Mouse (Mus musculus) stomach, embryonic 14.5 days (tissue): Measurements from ENCODE around the gene Fhod1. TPM values are rescaled to one million over a fixed set of nuclear protein-coding genes. Genes with fewer than 3 reads are reported as not detected.
"Not testable (repeated sequence)": the region's sequence is repeated elsewhere in the genome, so short reads cannot be mapped to it uniquely, and the experiment has no call there.

ENCODE experiments used
- ATAC-seq: fragments of 200-750 bp; cut with Nextera tagmentation; 2 replicates; pipeline ENCODE4 v1.8.0; 2017; ENCODE audit warnings: low read depth, moderate TSS enrichment; ENCODE audit not compliant: insufficient number of reproducible peaks, insufficient read depth, low FRiP score
- H3K27ac ChIP-seq: fragments of 300-500 bp; sonication (generic); 2 replicates; pipeline ENCODE4 v1.5.1; 2014; ENCODE audit warnings: mild to moderate bottlenecking, low read length, moderate library complexity, mixed read lengths
- H3K27me3 ChIP-seq: fragments of 300-500 bp; sonication (generic); 2 replicates; pipeline ENCODE4 v1.6.1; 2014; ENCODE audit warnings: low read length, control low read depth, mixed read lengths; ENCODE audit not compliant: control insufficient read depth, insufficient read depth
- H3K36me3 ChIP-seq: fragments of 300-500 bp; sonication (generic); 2 replicates; pipeline ENCODE4 v1.6.1; 2014; ENCODE audit warnings: mild to moderate bottlenecking, control low read depth, low read length, moderate library complexity, mixed read lengths; ENCODE audit not compliant: control insufficient read depth, insufficient read depth
- H3K4me1 ChIP-seq: fragments of 300-500 bp; sonication (generic); 2 replicates; pipeline ENCODE4 v1.6.1; 2014; ENCODE audit warnings: low read length, control low read depth, mixed read lengths; ENCODE audit not compliant: control insufficient read depth, insufficient read depth
- H3K4me2 ChIP-seq: fragments of 300-500 bp; sonication (generic); replicated peaks from 2 replicates; pipeline ENCODE4 v1.6.1; 2014; ENCODE audit warnings: low read depth, low read length, control low read depth
- H3K4me3 ChIP-seq: fragments of 300-500 bp; sonication (generic); 2 replicates; pipeline ENCODE4 v1.5.1; 2014; ENCODE audit warnings: low read depth, low read length, control low read depth
- H3K9ac ChIP-seq: fragments of 300-500 bp; sonication (generic); replicated peaks from 2 replicates; pipeline ENCODE4 v1.6.1; 2014; ENCODE audit warnings: low read depth, mild to moderate bottlenecking, control low read depth, low read length, moderate library complexity, mixed read lengths
- H3K9me3 ChIP-seq: fragments of 300-500 bp; sonication (generic); 2 replicates; pipeline ENCODE4 v1.6.1; 2016; ENCODE audit warnings: low read depth, low read length, control low read depth; ENCODE audit not compliant: control insufficient read depth
- WGBS: fragments of 180-500 bp; shearing (Covaris S2); extraction: QIAGEN DNeasy Blood & Tissue Kit; methylation state at CpG from one replicate; pipeline ENCODE4 v1.1.7; 2014; 5-methylcytosine and 5-hydroxymethylcytosine counted together
- polyA plus RNA-seq: library from polyadenylated mRNA; unstranded; fragments of >200 nt; fragmentation: Nextera tagmentation; extraction: Ambion mirVana; gene quantifications from 2 replicates; pipeline ENCODE4 v1.2.1, GENCODE M21; 2014

Gene Fhod1
- polyA plus RNA-seq, 1 experiment from 2014 or later = 3.5 TPM

- H3K9me3 ChIP-seq = no peaks in the 10 kb centered on the region
- WGBS = 55% methylated on average over 18 of the region's 18 CpGs
- H3K4me2 ChIP-seq = peak overlapping the region; percentile 94
- H3K27me3 ChIP-seq = no peaks in the 10 kb centered on the region
- no peak for ATAC-seq
- peak overlapping the region; percentile 69 for H3K4me3 ChIP-seq
- peaks cover 16% of the 10 kb centered on the region for H3K4me1 ChIP-seq
- H3K27ac ChIP-seq = no peak overlapping the region; the same call in 1 of the 2 replicates
- peak overlapping the region; percentile 72 for H3K9ac ChIP-seq
- H3K36me3 ChIP-seq = peaks cover 37% of the 10 kb centered on the region
Measured at GRCm38 (mm10) chr8:105298351-105299252, 49.2 kb downstream of the Fhod1 start.

DNA sequence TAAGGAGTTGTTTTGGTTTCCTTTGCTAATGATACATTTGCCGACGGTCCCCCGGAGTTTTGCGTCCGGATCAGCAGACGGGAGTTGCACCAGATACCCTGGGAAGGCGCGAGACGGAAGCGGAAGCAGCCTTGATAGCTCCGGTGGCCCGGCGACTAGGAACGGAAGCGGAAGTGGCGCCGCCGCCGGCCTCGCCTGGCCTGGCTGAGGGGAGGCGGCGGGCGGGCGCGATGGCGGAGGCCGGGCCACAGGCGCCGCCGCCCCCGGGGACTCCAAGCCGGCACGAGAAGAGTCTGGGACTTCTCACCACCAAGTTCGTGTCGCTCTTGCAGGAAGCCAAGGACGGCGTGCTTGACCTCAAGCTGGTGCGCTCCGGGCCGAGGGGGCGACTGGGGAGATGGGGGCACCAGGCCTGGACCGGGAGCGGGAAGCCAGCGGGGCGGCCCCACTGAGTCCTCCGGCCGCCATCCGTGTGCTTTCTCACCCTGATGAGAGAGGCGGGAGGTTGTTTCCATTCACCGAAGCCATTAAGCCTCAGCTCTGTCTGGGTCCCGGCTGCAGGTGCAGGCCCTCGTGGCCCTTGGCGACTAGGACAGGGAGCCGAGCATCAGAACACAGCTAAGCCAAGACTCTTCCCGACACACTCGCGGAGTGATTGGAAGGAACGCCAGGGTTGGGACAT is 50.1 kb downstream of the Fhod1 start, which contains the start of gene E2f4:
E2f4 (plus strand) TSS at position 153 of the 682 bp plus-strand sequence.
- Histone ChIP-seq H3K4me3 (peak within 1 kb of the TSS; percentile 69), H3K9ac (peak within 1 kb of the TSS; percentile 72), H3K4me1 (peaks cover 16% of the 10 kb centered on the region), H3K27me3 (no peaks in the 10 kb centered on the region), H3K4me2 (peak within 1 kb of the TSS; percentile 94), H3K9me3 (no peaks in the 10 kb centered on the region), H3K36me3 (peaks cover 28% of the 10 kb centered on the region), H3K27ac (peak within 1 kb of the TSS; percentile 59; the same call in 1 of the 2 replicates)
- under 1% methylated on average over 58 of the region's 58 CpGs for WGBS
- peak; percentile 87 for ATAC-seq

DNA sequence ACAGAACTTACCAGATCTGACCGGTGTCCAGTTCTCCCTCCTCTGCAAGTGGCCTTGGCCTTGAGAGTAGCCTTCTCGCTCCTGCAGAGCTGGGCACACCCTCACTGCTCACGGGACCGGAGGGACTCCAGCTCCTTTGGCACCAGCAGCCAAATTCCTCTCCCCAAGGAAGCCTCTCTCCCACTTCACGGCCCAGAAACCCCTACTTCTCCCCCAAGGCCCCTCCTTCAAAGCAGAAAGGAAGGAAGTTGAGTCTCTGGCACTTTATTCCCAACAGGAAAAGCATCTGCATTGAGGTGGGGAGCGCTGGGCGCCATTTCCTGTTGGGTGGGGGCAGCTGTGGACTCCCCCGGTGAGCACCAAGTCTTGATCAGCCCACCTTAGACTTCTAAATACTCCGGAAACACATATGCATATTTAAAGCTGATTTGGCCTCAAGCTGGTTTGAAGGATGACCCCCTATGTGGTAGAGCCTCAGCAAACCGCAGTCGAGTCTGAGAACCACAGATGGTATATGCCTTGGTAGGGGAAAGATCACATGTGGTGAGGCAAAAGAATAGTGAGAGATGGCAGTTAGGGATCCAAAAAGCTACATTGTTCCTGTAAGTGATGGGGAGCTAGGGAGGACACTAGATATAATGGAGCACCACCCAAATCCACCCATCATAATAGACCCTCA is 51.7 kb downstream of the Fhod1 start, which contains the start of gene Exoc3l:
Exoc3l (minus strand) TSS at position 207 of the 679 bp plus-strand sequence.
- Histone ChIP-seq H3K9ac (no peak within 1 kb of the TSS; the same call in 1 of the 2 replicates), H3K4me3 (peak within 1 kb of the TSS; percentile 69; the same call in 1 of the 2 replicates), H3K4me2 (peak within 1 kb of the TSS; percentile 94), H3K9me3 (no peaks in the 10 kb centered on the region), H3K36me3 (peaks cover 13% of the 10 kb centered on the region), H3K27me3 (no peaks in the 10 kb centered on the region), H3K27ac (peak within 1 kb of the TSS; percentile 59; the same call in 1 of the 2 replicates), H3K4me1 (peaks cover 16% of the 10 kb centered on the region)
- no peak for ATAC-seq
- 60% methylated on average over 11 of the region's 11 CpGs for WGBS

DNA sequence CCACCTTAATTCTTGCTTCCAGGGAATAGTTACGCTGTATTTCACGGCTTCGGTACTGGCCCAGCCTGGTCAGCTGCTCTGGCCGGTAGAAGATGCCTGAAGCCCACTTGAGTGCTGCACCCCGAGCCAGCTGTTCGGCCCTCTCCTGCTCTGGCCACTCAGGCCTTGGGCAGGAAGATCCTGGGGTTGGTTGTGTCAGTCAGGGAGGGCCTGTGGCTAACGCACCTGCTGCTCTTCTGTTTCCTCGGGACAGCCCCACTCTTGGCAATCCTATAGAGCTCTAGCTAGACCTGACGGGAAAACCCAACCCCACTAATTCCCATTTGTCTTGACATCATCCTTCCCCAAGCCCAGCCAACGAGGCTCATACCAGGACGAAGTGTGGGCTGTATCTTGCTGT is 52.5 kb downstream of the Fhod1 start:
- Histone ChIP-seq H3K27me3 (0 out of 2 replicates have a peak, but pooled peaks cover 4% of the 10 kb centered on the region), H3K27ac (no peak overlapping the region; the same call in 1 of the 2 replicates), H3K36me3 (peaks cover 5% of the 10 kb centered on the region), H3K4me1 (peaks cover 20% of the 10 kb centered on the region), H3K4me2 (no peak overlapping the region), H3K9ac (no peak overlapping the region), H3K4me3 (no peak overlapping the region), H3K9me3 (no peaks in the 10 kb centered on the region)
- ATAC-seq = no peak
- 70% methylated on average over 11 of the region's 11 CpGs for WGBS

- Histone ChIP-seq H3K27ac (no peak overlapping the region), H3K27me3 (0 out of 2 replicates have a peak, but pooled peaks cover 4% of the 10 kb centered on the region), H3K9ac (no peak overlapping the region), H3K4me2 (no peak overlapping the region), H3K9me3 (no peaks in the 10 kb centered on the region), H3K4me3 (no peak overlapping the region), H3K4me1 (peaks cover 25% of the 10 kb centered on the region), H3K36me3 (peaks cover under 1% of the 10 kb centered on the region)
- 63% methylated on average over 9 of the region's 9 CpGs for WGBS
- no peak for ATAC-seq
Measured at GRCm38 (mm10) chr8:105294776-105295175, 53.0 kb downstream of the Fhod1 start.

DNA sequence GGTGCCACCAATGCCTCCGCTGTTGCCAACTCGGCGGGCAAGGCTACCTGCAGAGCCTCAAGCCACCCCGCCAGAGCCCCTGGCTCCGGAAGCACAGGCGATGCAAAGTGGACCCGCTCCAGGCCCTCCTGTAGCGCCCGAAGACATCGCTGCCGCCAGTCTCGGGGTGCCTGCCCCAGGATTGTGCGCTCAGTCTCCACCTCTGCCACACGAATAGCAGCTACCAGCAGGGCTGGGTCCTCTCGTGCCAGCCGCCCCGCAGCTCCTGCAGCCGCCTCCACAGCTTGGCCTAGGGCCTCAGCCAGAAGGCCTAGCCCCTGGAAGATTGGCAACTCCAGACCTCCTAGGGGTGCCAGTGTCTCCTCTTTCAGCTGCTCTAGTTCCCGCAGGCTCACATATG is 54.3 kb downstream of the Fhod1 start:
- no peak overlapping the region for H3K27ac ChIP-seq
- H3K4me2 ChIP-seq = no peak overlapping the region
- H3K4me3 ChIP-seq = no peak overlapping the region
- no peaks in the 10 kb centered on the region for H3K9me3 ChIP-seq
- WGBS = 63% methylated on average over 19 of the region's 19 CpGs
- no peaks in the 10 kb centered on the region for H3K36me3 ChIP-seq
- H3K9ac ChIP-seq = no peak overlapping the region
- 0 out of 2 replicates have a peak, but pooled peaks cover 4% of the 10 kb centered on the region for H3K27me3 ChIP-seq
- H3K4me1 ChIP-seq = peaks cover 22% of the 10 kb centered on the region
- no peak for ATAC-seq

- 0 out of 2 replicates have a peak, but pooled peaks cover 4% of the 10 kb centered on the region for H3K27me3 ChIP-seq
- no peak overlapping the region for H3K27ac ChIP-seq
- H3K36me3 ChIP-seq = no peaks in the 10 kb centered on the region
- 79% methylated on average over 7 of the region's 7 CpGs for WGBS
- H3K4me3 ChIP-seq = no peak overlapping the region
- no peak overlapping the region for H3K4me2 ChIP-seq
- no peak overlapping the region for H3K9ac ChIP-seq
- peaks cover 20% of the 10 kb centered on the region; the same call in 1 of the 2 replicates for H3K4me1 ChIP-seq
- H3K9me3 ChIP-seq = no peaks in the 10 kb centered on the region
- no peak for ATAC-seq
Measured at GRCm38 (mm10) chr8:105292471-105292870, 55.3 kb downstream of the Fhod1 start.

- not testable (repeated sequence) for H3K27ac ChIP-seq, ATAC-seq, H3K27me3 ChIP-seq, H3K36me3 ChIP-seq, H3K9ac ChIP-seq, H3K4me2 ChIP-seq, H3K4me3 ChIP-seq, H3K9me3 ChIP-seq
- 59% methylated on average over 3 of the region's 3 CpGs for WGBS
- peaks cover 17% of the 10 kb centered on the region; the same call in 1 of the 2 replicates for H3K4me1 ChIP-seq
Measured at GRCm38 (mm10) chr8:105291802-105292201, 56.0 kb downstream of the Fhod1 start.
